Mouse (Mus musculus) midbrain, embryonic 14.5 days (tissue): Measurements from ENCODE around the gene Hdgf. TPM values are rescaled to one million over a fixed set of nuclear protein-coding genes. Genes with fewer than 3 reads are reported as not detected.
"Not testable (repeated sequence)": the region's sequence is repeated elsewhere in the genome, so short reads cannot be mapped to it uniquely, and the experiment has no call there.

ENCODE experiments used
- ATAC-seq: fragments of 200-750 bp; cut with Nextera tagmentation; 2 replicates; pipeline ENCODE4 v1.8.0; 2017; ENCODE audit warnings: moderate number of reproducible peaks, moderate library complexity; ENCODE audit not compliant: low FRiP score, low TSS enrichment
- DNase-seq: peaks from one replicate; pipeline ENCODE4 v3.0.0-alpha.2; 2015
- H3K27ac ChIP-seq: fragments of 300-500 bp; sonication (generic); replicated peaks from 2 replicates; pipeline ENCODE4 v1.5.1; 2014; ENCODE audit warnings: mild to moderate bottlenecking, low read depth, low read length, moderate library complexity
- H3K27me3 ChIP-seq: fragments of 300-500 bp; sonication (generic); 2 replicates; pipeline ENCODE4 v1.6.1; 2014; ENCODE audit warnings: low read length, control low read depth, mixed read lengths; ENCODE audit not compliant: control insufficient read depth, insufficient read depth
- H3K36me3 ChIP-seq: fragments of 300-500 bp; sonication (generic); 2 replicates; pipeline ENCODE4 v1.6.1; 2014; ENCODE audit warnings: low read length, control low read depth; ENCODE audit not compliant: control insufficient read depth, insufficient read depth
- H3K4me1 ChIP-seq: fragments of 300-500 bp; sonication (generic); 2 replicates; pipeline ENCODE4 v1.6.1; 2014; ENCODE audit warnings: mild to moderate bottlenecking, antibody characterized with exemption, low read length, control low read depth; ENCODE audit not compliant: control insufficient read depth, insufficient read depth
- H3K4me2 ChIP-seq: fragments of 300-500 bp; sonication (generic); 2 replicates; pipeline ENCODE4 v1.6.1; 2014; ENCODE audit warnings: mild to moderate bottlenecking, low read length, moderate library complexity
- H3K4me3 ChIP-seq: fragments of 300-500 bp; sonication (generic); replicated peaks from 2 replicates; pipeline ENCODE4 v1.5.1; 2014; ENCODE audit warnings: low read depth, low read length
- H3K9ac ChIP-seq: fragments of 300-500 bp; sonication (generic); replicated peaks from 2 replicates; pipeline ENCODE4 v1.6.1; 2014; ENCODE audit warnings: mild to moderate bottlenecking, low read length, moderate library complexity
- H3K9me3 ChIP-seq: fragments of 300-500 bp; sonication (generic); 2 replicates; pipeline ENCODE4 v1.6.1; 2016; ENCODE audit warnings: low read length, control low read depth, mixed read lengths; ENCODE audit not compliant: control insufficient read depth
- WGBS: fragments of 180-500 bp; shearing (Covaris S2); extraction: QIAGEN DNeasy Blood & Tissue Kit; methylation state at CpG from one replicate; pipeline ENCODE4 v1.1.7; 2014; 5-methylcytosine and 5-hydroxymethylcytosine counted together
- polyA plus RNA-seq: library from polyadenylated mRNA; unstranded; fragments of >200 nt; fragmentation: Nextera tagmentation; extraction: Ambion mirVana; gene quantifications from 2 replicates; pipeline ENCODE4 v1.2.1, GENCODE M21; 2014

Gene Hdgf
- polyA plus RNA-seq = 157 and 185 TPM in 2 replicates

GRCm38 (mm10) chr3:87905880-87906485 lies at the start of gene Hdgf:
Hdgf (plus strand) TSS chr3:87906321.
- peak; percentile 94 for ATAC-seq
- under 1% methylated on average over 57 of the region's 57 CpGs for WGBS
- Histone ChIP-seq H3K4me1 (peaks cover 28% of the 10 kb centered on the region), H3K4me2 (peak within 1 kb of the TSS; percentile 95), H3K27ac (peak within 1 kb of the TSS; percentile 95), H3K9me3 (no peaks in the 10 kb centered on the region), H3K27me3 (no peaks in the 10 kb centered on the region), H3K9ac (peak within 1 kb of the TSS; percentile 92), H3K36me3 (no peaks in the 10 kb centered on the region), H3K4me3 (peak within 1 kb of the TSS; percentile 96)
- DNase-seq = peak; percentile 98

GRCm38 (mm10) chr3:87857666-87858065 lies 48.5 kb upstream of the Hdgf start:
- Histone ChIP-seq H3K36me3 (peaks cover 65% of the 10 kb centered on the region), H3K9me3 (no peaks in the 10 kb centered on the region), H3K27me3 (no peaks in the 10 kb centered on the region), H3K27ac (no peak overlapping the region), H3K4me3 (no peak overlapping the region), H3K4me2 (no peak overlapping the region), H3K9ac (no peak overlapping the region), H3K4me1 (no peaks in the 10 kb centered on the region)
- ATAC-seq (no peak), DNase-seq (no peak)
- 95% methylated on average over 8 of the region's 8 CpGs for WGBS

GRCm38 (mm10) chr3:87859813-87860212 lies 46.3 kb upstream of the Hdgf start:
- Histone ChIP-seq H3K4me1 (no peaks in the 10 kb centered on the region), H3K4me2 (no peak overlapping the region), H3K9me3 (no peaks in the 10 kb centered on the region), H3K27me3 (no peaks in the 10 kb centered on the region), H3K27ac (no peak overlapping the region), H3K4me3 (no peak overlapping the region), H3K36me3 (peaks cover 80% of the 10 kb centered on the region), H3K9ac (no peak overlapping the region)
- DNase-seq = peak; percentile 86
- no peak; the same call in 1 of the 2 replicates for ATAC-seq
- 22% methylated on average over 3 of the region's 3 CpGs for WGBS

- not testable (repeated sequence) for H3K4me2 ChIP-seq, H3K27me3 ChIP-seq, H3K9me3 ChIP-seq, H3K9ac ChIP-seq, H3K27ac ChIP-seq, H3K4me1 ChIP-seq, ATAC-seq, DNase-seq, H3K4me3 ChIP-seq
- H3K36me3 ChIP-seq = peaks cover 84% of the 10 kb centered on the region
- WGBS = 98% methylated on average over 4 of the region's 4 CpGs
These were observed 42.0 kb upstream of the Hdgf start for GRCm38 (mm10) chr3:87864111-87864510.

- no peak overlapping the region for H3K9ac ChIP-seq
- H3K4me2 ChIP-seq = no peak overlapping the region
- no peaks in the 10 kb centered on the region for H3K9me3 ChIP-seq
- DNase-seq (no peak), ATAC-seq (no peak)
- H3K27me3 ChIP-seq = no peaks in the 10 kb centered on the region
- WGBS = 96% methylated on average over 4 of the region's 4 CpGs
- no peaks in the 10 kb centered on the region for H3K4me1 ChIP-seq
- peaks cover 14% of the 10 kb centered on the region for H3K36me3 ChIP-seq
- no peak overlapping the region for H3K4me3 ChIP-seq
- no peak overlapping the region for H3K27ac ChIP-seq
These were observed 28.4 kb upstream of the Hdgf start for GRCm38 (mm10) chr3:87877730-87878129.

GRCm38 (mm10) chr3:87884291-87884690 lies 21.8 kb upstream of the Hdgf start:
- ATAC-seq (no peak), DNase-seq (no peak)
- H3K4me3 ChIP-seq = peak overlapping the region; percentile 91
- WGBS = 1% methylated on average over 3 of the region's 3 CpGs
- no peaks in the 10 kb centered on the region for H3K27me3 ChIP-seq
- H3K27ac ChIP-seq = peak overlapping the region; percentile 82; the same call in 1 of the 2 replicates
- peak overlapping the region; percentile 86 for H3K9ac ChIP-seq
- peak overlapping the region; percentile 93 for H3K4me2 ChIP-seq
- no peaks in the 10 kb centered on the region for H3K9me3 ChIP-seq
- H3K4me1 ChIP-seq = peaks cover 18% of the 10 kb centered on the region
- H3K36me3 ChIP-seq = peaks cover 11% of the 10 kb centered on the region

GRCm38 (mm10) chr3:87884708-87885251 lies 21.3 kb upstream of the Hdgf start:
- H3K9me3 ChIP-seq = no peaks in the 10 kb centered on the region
- H3K9ac ChIP-seq = peak overlapping the region; percentile 86
- H3K27ac ChIP-seq = peak overlapping the region; percentile 82
- H3K36me3 ChIP-seq = peaks cover 9% of the 10 kb centered on the region
- H3K4me2 ChIP-seq = peak overlapping the region; percentile 93
- peak overlapping the region; percentile 91 for H3K4me3 ChIP-seq
- peak; percentile 31 for DNase-seq
- under 1% methylated on average over 28 of the region's 28 CpGs for WGBS
- H3K4me1 ChIP-seq = peaks cover 18% of the 10 kb centered on the region
- ATAC-seq = peak; percentile 21
- no peaks in the 10 kb centered on the region for H3K27me3 ChIP-seq

- under 1% methylated on average over 33 of the region's 33 CpGs for WGBS
- ATAC-seq = peak; percentile 97
These were observed 20.7 kb upstream of the Hdgf start, which contains the start of gene Prcc for GRCm38 (mm10) chr3:87885281-87886003. Prcc (minus strand) TSS chr3:87885608.

More at GRCm38 (mm10) chr3:87885281-87886003, 20.7 kb upstream of the Hdgf start, which contains the start of gene Prcc:
- Histone ChIP-seq H3K27ac (peak within 1 kb of the TSS; percentile 82), H3K9ac (peak within 1 kb of the TSS; percentile 86), H3K9me3 (no peaks in the 10 kb centered on the region), H3K4me3 (peak within 1 kb of the TSS; percentile 91), H3K4me1 (peaks cover 18% of the 10 kb centered on the region), H3K4me2 (peak within 1 kb of the TSS; percentile 93), H3K36me3 (peaks cover 4% of the 10 kb centered on the region), H3K27me3 (no peaks in the 10 kb centered on the region)
- peak; percentile 97 for DNase-seq
